In genomic region chr7:138919156-138919944, GRCm38 (mm10) we compare ENCODE assay signal across 8 mouse cellular contexts. TPM values are rescaled to one million over a fixed set of nuclear protein-coding genes. Genes with fewer than 3 reads are reported as not detected.
DNase-seq lines count a peak whose midpoint lies in the region; ATAC-seq lines count a peak whose summit lies in the region.

No protein-coding gene starts in this region.

- no peaks in the 10 kb centered on the region for H3K9me3 ChIP-seq in forebrain, embryonic 14.5 days (replicated peaks; ENCODE audit: control insufficient read depth, low read length)
- H3K9me3 ChIP-seq in hindbrain, embryonic 10.5 days: no peaks in the 10 kb centered on the region
- no peaks in the 10 kb centered on the region for H3K9me3 ChIP-seq in limb, embryonic 12.5 days
- no peaks in the 10 kb centered on the region for H3K9me3 ChIP-seq in midbrain, embryonic 12.5 days

- peaks cover 9% of the 10 kb centered on the region; the same call in 1 of the 2 replicates for H3K4me1 ChIP-seq in forebrain, embryonic 14.5 days (ENCODE audit: control insufficient read depth, insufficient read depth, low read length)
- peaks cover 10% of the 10 kb centered on the region for H3K4me1 ChIP-seq in hindbrain, embryonic 10.5 days (replicated peaks)
- H3K4me1 ChIP-seq in limb, embryonic 12.5 days (replicated peaks): peaks cover 11% of the 10 kb centered on the region
- H3K4me1 ChIP-seq in midbrain, embryonic 12.5 days: 0 out of 2 replicates have a peak, but pooled peaks cover 5% of the 10 kb centered on the region

- no peaks in the 10 kb centered on the region for H3K36me3 ChIP-seq in forebrain, embryonic 14.5 days (ENCODE audit: control insufficient read depth, insufficient read depth, low read length)
- no peaks in the 10 kb centered on the region for H3K36me3 ChIP-seq in hindbrain, embryonic 10.5 days
- H3K36me3 ChIP-seq in limb, embryonic 12.5 days: no peaks in the 10 kb centered on the region
- no peaks in the 10 kb centered on the region for H3K36me3 ChIP-seq in midbrain, embryonic 12.5 days

- H3K9ac ChIP-seq in forebrain, embryonic 14.5 days (ENCODE audit: low read length): peak overlapping the region; percentile 46
- peak overlapping the region; percentile 47 for H3K9ac ChIP-seq in limb, embryonic 12.5 days (replicated peaks)
- H3K9ac ChIP-seq in midbrain, embryonic 12.5 days (replicated peaks): 0 out of 2 replicates have a peak overlapping the region, but pooled peaks have one; percentile 2

- no peak for ATAC-seq in forebrain, embryonic 14.5 days
- peak; percentile 55; the same call in 1 of the 2 replicates for ATAC-seq in limb, embryonic 12.5 days (ENCODE audit: insufficient number of reproducible peaks, insufficient read depth, low FRiP score, low TSS enrichment, low read depth)
- ATAC-seq in midbrain, embryonic 12.5 days (ENCODE audit: low FRiP score, low read depth): no peak; the same call in 1 of the 2 replicates

- peak; percentile 33 to 49 for DNase-seq in cerebellum, adult 18-20 months
- no peak for DNase-seq in cerebellum, adult 11-12 months
- peak; percentile 20 to 73 for DNase-seq in adrenal gland, postnatal 4 days (ENCODE audit: low spot score in 2 of 2)
- DNase-seq in forebrain, embryonic 14.5 days (ENCODE audit: low spot score): peak; percentile 55
- peak; percentile 42 for DNase-seq in hindbrain, embryonic 10.5 days (ENCODE audit: low spot score)
- DNase-seq in spleen, postnatal 14 days (ENCODE audit: low spot score in 2 of 2): peak; percentile 12 to 39

- H3K27ac ChIP-seq in forebrain, embryonic 14.5 days (ENCODE audit: low read depth, low read length): no peak overlapping the region; the same call in 1 of the 2 replicates
- H3K27ac ChIP-seq in hindbrain, embryonic 10.5 days: peak overlapping the region; percentile 70
- H3K27ac ChIP-seq in limb, embryonic 12.5 days: peak overlapping the region; percentile 56
- no peak overlapping the region for H3K27ac ChIP-seq in midbrain, embryonic 12.5 days (replicated peaks)

- no peaks in the 10 kb centered on the region for H3K27me3 ChIP-seq in forebrain, embryonic 14.5 days (replicated peaks; ENCODE audit: control insufficient read depth, insufficient read depth, low read length)
- no peaks in the 10 kb centered on the region for H3K27me3 ChIP-seq in hindbrain, embryonic 10.5 days (ENCODE audit: insufficient read depth, poor library complexity, severe bottlenecking)
- no peaks in the 10 kb centered on the region for H3K27me3 ChIP-seq in limb, embryonic 12.5 days
- H3K27me3 ChIP-seq in midbrain, embryonic 12.5 days: no peaks in the 10 kb centered on the region

- H3K4me3 ChIP-seq in forebrain, embryonic 14.5 days (ENCODE audit: low read depth, low read length): peak overlapping the region; percentile 21
- H3K4me3 ChIP-seq in hindbrain, embryonic 10.5 days: peak overlapping the region; percentile 50
- peak overlapping the region; percentile 39 for H3K4me3 ChIP-seq in limb, embryonic 12.5 days (replicated peaks)
- peak overlapping the region; percentile 35 for H3K4me3 ChIP-seq in midbrain, embryonic 12.5 days

- peak overlapping the region; percentile 53 for H3K4me2 ChIP-seq in forebrain, embryonic 14.5 days (ENCODE audit: low read length)
- H3K4me2 ChIP-seq in limb, embryonic 12.5 days: peak overlapping the region; percentile 81
- peak overlapping the region; percentile 56 for H3K4me2 ChIP-seq in midbrain, embryonic 12.5 days (replicated peaks)

- 7% methylated on average over 26 of the region's 26 CpGs for WGBS in forebrain, embryonic 14.5 days
- WGBS in hindbrain, embryonic 10.5 days: 5% methylated on average over 26 of the region's 26 CpGs
- 4% methylated on average over 26 of the region's 26 CpGs for WGBS in limb, embryonic 12.5 days
- 6% methylated on average over 26 of the region's 26 CpGs for WGBS in midbrain, embryonic 12.5 days

RNA-seq across cellular contexts. Expression of gene Bnip3, which starts 10.0 kb away (rescaled TPM):
- total RNA-seq in adrenal gland, postnatal 4 days (2021): 100 to 1,000 TPM; 124 to 135 TPM
- 84.9 and 89.1 TPM in 2 replicates for polyA plus RNA-seq in forebrain, embryonic 14.5 days (2014; fragmentation: Nextera tagmentation; extraction: Ambion mirVana)
- polyA plus RNA-seq in hindbrain, embryonic 10.5 days (2016; fragmentation: Nextera tagmentation; extraction: Ambion mirVana): 101 and 145 TPM in 2 replicates
- 117 and 124 TPM in 2 replicates for polyA plus RNA-seq in limb, embryonic 12.5 days (2016; fragmentation: Nextera tagmentation; extraction: Ambion mirVana)
- 61.5 and 66.6 TPM in 2 replicates for polyA plus RNA-seq in midbrain, embryonic 12.5 days (2016; fragmentation: Nextera tagmentation; extraction: Ambion mirVana)

RNA-seq across cellular contexts. Expression of gene Jakmip3, which starts 21.2 kb away (rescaled TPM):
- total RNA-seq in adrenal gland, postnatal 4 days (2021): 1 to 10 TPM; 3.5 to 5.0 TPM
- 2.4 and 4.9 TPM in 2 replicates for polyA plus RNA-seq in forebrain, embryonic 14.5 days (2014; fragmentation: Nextera tagmentation; extraction: Ambion mirVana)
- 1.3 and 1.8 TPM in 2 replicates for polyA plus RNA-seq in hindbrain, embryonic 10.5 days (2016; fragmentation: Nextera tagmentation; extraction: Ambion mirVana)
- polyA plus RNA-seq in limb, embryonic 12.5 days (2016; fragmentation: Nextera tagmentation; extraction: Ambion mirVana): 0.66 and 0.68 TPM in 2 replicates
- polyA plus RNA-seq in midbrain, embryonic 12.5 days (2016; fragmentation: Nextera tagmentation; extraction: Ambion mirVana): 0.83 and 1.2 TPM in 2 replicates

Comparison
In these comparisons a context has a peak if more than half of its experiments do, and no peak if none do; other contexts are left out.
1. H3K27ac ChIP-seq: peak in hindbrain, embryonic 10.5 days (single experiment) and limb, embryonic 12.5 days (single experiment); none in forebrain, embryonic 14.5 days (single experiment) and midbrain, embryonic 12.5 days (single experiment).
2. Peak in every context shown above with its lines, with median percentiles within 50 percentile points of each other: H3K4me2 ChIP-seq, H3K4me3 ChIP-seq and H3K9ac ChIP-seq.